Mouse (Mus musculus): ENCODE measurements around the gene Rbbp6.

DNA sequence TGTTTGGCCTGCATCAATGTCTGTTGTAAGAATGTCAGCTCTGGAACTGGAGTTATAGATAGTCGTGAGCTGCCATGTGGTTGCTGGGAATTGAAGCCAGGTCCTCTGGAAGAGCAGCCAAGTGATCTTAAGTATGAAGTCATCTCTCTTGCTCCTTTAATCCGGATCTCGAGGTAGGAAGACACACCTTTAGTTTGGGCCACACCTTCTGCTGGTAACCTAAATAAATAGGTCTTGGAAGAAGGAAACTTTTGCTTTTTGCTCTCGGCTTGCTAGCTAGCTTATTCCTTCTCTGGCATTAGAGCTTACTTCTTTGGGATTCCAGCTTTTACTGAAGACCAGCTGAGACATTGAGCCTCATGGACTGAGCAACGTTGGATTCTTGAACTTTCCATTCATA lies at the start of gene Rbbp6:
- TF ChIP-seq CTCF (IDR thresholded peaks at IDR 0.05): no peak
- no peak for TF ChIP-seq EP300 (IDR thresholded peaks at IDR 0.05)

All from lung, postnatal 0 days (tissue).